Mouse (Mus musculus): Measurements from ENCODE around the gene Hes7. TPM values are rescaled to one million over a fixed set of nuclear protein-coding genes. Genes with fewer than 3 reads are reported as not detected.
A peak's percentile ranks its signal among the peaks of the same experiment; 100 is the strongest.
"Not testable (repeated sequence)": the region's sequence is repeated elsewhere in the genome, so short reads cannot be mapped to it uniquely, and the experiment has no call there.

Gene Hes7
- total RNA-seq, 1 experiment from 2014 or later: not detected

DNA sequence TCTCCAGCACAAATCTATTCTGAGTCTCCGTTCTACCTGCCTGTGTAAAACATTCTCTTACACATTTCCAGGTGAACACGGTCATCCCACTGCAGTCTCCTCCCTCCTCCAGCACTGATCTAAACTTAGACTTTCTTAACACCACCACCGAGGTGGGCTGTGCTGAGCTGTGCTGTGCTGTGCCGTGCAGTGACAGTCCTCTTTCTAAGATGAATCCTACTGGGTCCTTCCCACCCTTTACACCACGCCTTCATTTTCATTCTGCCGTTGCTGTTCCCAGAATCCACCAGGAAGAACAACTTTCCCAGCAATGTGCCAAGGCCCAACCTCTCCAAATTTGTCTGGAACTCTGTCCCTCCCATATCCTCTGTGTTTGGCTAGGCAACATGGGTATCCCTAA lies 33.8 kb upstream of the Hes7 start:
- no peak for ATAC-seq (replicated peaks; ENCODE audit: insufficient number of reproducible peaks, low FRiP score, low TSS enrichment, poor library complexity, severe bottlenecking)

DNA sequence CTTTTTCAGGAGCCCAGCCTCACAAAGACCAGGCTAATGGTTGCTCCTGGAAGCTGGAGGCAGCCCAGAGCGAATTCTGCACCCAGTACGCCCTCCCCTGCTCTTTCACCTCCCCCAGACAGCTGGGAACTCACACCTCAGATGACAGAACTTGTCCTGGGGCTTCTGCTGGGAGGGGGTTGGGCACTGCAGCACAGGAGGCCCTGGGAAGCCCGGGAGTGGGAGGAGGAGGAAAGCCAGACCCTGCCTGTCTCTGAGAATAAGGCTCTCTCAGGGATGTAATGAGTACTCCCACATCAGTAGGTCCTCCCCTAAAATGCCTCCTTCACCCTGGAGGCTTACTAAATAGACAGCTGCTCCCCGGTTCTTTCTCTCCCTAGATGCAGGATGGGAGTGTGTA lies 33.1 kb upstream of the Hes7 start:
- no peak for ATAC-seq (replicated peaks; ENCODE audit: insufficient number of reproducible peaks, low FRiP score, low TSS enrichment, poor library complexity, severe bottlenecking)

DNA sequence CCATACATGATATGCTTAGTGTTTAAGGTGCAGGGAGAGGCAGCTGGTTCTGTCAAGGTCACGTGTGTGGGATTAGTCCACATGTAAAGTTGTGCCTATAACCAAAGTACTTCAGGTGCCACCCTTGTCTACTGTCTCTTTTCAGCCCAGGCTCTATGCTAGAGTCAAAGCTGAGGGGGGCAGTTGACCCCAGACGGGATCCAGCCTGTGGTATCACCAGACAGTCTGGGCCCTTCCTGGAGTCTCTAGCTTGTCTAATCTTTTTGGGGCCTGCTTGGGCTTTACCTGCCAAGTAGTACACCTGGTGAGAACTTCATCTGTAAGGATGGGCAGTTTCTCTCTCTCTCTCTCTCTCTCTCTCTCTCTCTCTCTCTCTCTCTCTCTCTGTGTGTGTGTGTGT lies 32.6 kb upstream of the Hes7 start:
- no peak for ATAC-seq (replicated peaks; ENCODE audit: insufficient number of reproducible peaks, low FRiP score, low TSS enrichment, poor library complexity, severe bottlenecking)

DNA sequence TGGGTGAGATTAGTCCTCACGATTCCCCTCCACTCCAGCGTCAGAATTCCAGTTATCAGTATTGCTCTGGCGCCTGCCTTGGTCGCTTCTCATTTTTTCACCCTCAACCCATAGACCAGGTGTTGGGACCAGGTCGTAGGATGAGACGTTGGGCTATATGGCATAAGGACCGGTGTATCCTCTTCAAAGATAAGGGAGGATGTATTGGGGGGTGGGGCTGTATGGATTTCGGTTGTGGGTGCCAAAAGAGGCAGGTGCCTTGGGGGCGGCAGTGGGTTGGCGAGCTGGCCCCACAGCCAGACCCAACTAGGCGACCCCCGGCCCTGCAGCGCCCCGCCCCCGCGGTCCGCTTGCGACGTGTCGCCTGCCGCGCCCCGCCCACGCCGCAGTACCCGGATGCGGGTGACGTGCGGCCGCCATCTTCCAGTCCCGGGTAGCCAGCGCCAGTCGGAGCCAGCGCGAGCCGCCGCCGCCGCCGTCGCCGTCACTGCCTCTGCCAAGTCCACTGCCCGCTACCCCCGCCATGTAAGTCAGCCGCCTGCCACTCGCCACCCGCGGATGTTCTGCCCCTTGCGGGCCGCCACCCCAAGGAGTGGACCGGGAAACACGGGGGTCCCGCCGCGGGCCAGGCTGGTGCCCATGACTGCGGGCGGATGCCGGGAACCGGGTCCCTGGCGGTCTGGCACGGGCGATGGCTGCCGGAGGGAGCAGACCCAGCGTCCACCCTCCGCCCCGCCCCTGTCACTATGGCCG lies 31.9 kb upstream of the Hes7 start, which contains the start of gene Vamp2:
TSS of gene Vamp2 (plus strand) at position 388 of the 753 bp plus-strand sequence.
- 0 out of 2 replicates have a peak, but pooled peaks have one; percentile 23 for ATAC-seq (replicated peaks; ENCODE audit: insufficient number of reproducible peaks, low FRiP score, low TSS enrichment, poor library complexity, severe bottlenecking)

- ATAC-seq (replicated peaks; ENCODE audit: insufficient number of reproducible peaks, low FRiP score, low TSS enrichment, poor library complexity, severe bottlenecking): no peak
Measured at GRCm38 (mm10) chr11:69088856-69089615, 31.2 kb upstream of the Hes7 start.

- ATAC-seq (replicated peaks; ENCODE audit: insufficient number of reproducible peaks, low FRiP score, low TSS enrichment, poor library complexity, severe bottlenecking): no peak
Measured at GRCm38 (mm10) chr11:69089616-69090290, 30.5 kb upstream of the Hes7 start.

GRCm38 (mm10) chr11:69090367-69090766 lies 29.8 kb upstream of the Hes7 start:
- ATAC-seq (replicated peaks; ENCODE audit: insufficient number of reproducible peaks, low FRiP score, low TSS enrichment, poor library complexity, severe bottlenecking): no peak

DNA sequence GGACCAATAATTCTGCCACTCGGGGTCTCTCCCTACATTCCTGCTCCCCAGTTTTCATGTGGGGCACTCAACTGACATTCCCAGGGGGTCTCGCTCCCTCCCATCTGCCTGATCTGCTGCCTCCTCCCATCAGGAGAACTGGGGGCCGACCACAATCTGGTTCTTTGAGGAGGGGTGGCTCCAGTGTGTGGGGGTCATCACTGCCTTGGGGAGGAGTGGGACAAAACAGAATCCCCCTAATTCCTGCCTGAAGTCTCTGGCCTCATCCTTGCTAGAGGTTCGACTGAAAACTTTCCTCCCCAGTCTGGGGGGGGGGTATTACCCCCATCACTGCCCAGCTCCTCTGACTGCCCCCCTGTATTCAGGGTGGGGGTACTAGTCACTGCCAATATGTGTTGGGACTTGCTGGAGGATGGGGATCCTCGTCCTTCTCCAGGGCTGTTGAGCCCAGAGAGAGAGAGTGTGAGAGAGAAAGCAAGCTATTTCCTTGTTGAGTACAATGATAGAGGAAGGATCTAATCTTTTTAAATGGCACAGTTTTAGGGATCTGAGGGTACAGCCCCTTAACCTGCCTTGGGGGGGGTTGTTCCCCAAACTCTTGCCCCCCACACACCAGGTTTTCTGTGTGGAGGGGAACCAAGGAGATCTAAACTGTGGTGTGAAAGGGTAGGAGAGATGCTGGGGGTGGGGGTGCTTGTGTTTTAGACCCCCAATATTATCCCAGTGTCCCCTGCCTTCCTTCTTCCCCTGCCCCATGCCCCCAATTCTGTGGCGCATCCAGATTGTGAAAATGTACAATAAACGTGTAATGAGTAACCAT lies 28.4 kb upstream of the Hes7 start:
- no peak for ATAC-seq (replicated peaks; ENCODE audit: insufficient number of reproducible peaks, low FRiP score, low TSS enrichment, poor library complexity, severe bottlenecking)

GRCm38 (mm10) chr11:69092386-69092751 lies 27.8 kb upstream of the Hes7 start:
- ATAC-seq (replicated peaks; ENCODE audit: insufficient number of reproducible peaks, low FRiP score, low TSS enrichment, poor library complexity, severe bottlenecking): no peak

GRCm38 (mm10) chr11:69092871-69093270 lies 27.3 kb upstream of the Hes7 start:
- 0 out of 2 replicates have a peak, but pooled peaks have one; percentile 1 for ATAC-seq (replicated peaks; ENCODE audit: insufficient number of reproducible peaks, low FRiP score, low TSS enrichment, poor library complexity, severe bottlenecking)

- not testable (repeated sequence) for ATAC-seq (replicated peaks; ENCODE audit: insufficient number of reproducible peaks, low FRiP score, low TSS enrichment, poor library complexity, severe bottlenecking)
Measured at GRCm38 (mm10) chr11:69093856-69094255, 26.3 kb upstream of the Hes7 start.

GRCm38 (mm10) chr11:69094697-69095429 lies 25.3 kb upstream of the Hes7 start, which contains the start of gene Per1:
Gene Per1, plus strand, starts transcription at chr11:69095217.
- ATAC-seq (replicated peaks; ENCODE audit: insufficient number of reproducible peaks, low FRiP score, low TSS enrichment, poor library complexity, severe bottlenecking): peak; percentile 50

DNA sequence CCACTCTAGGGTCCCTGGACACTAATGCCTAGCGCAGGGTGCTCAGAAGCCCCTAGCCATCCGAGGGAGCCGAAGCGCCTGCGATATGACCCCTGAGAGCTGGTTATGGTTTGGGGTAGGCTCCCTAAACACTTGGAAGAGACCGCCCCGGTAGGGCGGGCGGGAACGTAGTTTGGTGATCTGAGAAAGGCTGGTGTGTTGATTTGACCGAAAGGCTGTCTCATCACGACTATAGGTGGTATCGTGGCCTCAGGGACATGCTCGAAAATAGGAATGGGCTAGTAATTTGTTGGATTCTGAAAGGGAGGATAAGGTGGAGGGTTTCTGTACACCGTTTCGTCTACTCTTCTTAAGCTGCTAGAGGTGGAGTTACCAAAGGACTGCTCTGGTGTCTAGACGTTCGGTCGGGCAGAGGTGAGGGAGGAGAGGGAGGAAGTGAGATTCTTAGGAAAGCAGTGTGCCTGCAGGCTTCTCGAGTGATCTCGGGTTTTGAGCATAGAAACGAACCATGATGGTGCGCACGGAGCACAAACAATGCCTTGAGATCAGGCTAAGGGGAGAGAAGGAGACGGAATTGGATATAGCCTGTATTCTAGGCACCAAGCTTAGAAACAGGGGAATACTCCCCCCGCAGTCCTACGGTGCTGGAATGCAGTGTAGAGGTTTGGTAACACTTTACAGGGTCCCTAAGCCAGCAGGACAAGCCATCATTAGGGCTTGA lies 24.5 kb upstream of the Hes7 start:
- no peak for ATAC-seq (replicated peaks; ENCODE audit: insufficient number of reproducible peaks, low FRiP score, low TSS enrichment, poor library complexity, severe bottlenecking)

- no peak for ATAC-seq (replicated peaks; ENCODE audit: insufficient number of reproducible peaks, low FRiP score, low TSS enrichment, poor library complexity, severe bottlenecking)
Measured at GRCm38 (mm10) chr11:69096360-69096986, 23.7 kb upstream of the Hes7 start.

- ATAC-seq (replicated peaks; ENCODE audit: insufficient number of reproducible peaks, low FRiP score, low TSS enrichment, poor library complexity, severe bottlenecking): peak; percentile 19
Measured at GRCm38 (mm10) chr11:69096987-69097900, 23.0 kb upstream of the Hes7 start.

All from monocyte, adult 5-6 weeks (primary cell).